ENCODE assay signal across 9 mouse cellular contexts in the genomic region with DNA sequence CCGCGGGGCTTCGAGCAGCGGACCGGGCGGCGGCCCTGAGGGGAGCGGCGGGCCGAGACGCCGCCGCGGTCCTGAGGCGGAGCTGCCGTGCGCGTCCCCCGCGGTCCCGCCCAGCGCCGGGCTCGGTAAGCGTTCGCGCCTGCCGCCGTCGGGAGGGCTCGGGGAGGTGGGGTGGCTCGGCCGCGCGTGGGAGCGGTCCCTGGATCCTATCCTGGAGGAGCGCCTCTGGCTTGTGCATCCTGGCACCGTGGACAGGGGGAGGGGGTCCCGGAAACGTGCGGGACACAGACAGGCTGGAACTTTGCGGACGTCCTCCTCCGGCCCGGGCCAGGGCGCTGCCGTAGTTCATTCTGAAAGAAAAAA. TPM values are rescaled to one million over a fixed set of nuclear protein-coding genes. Genes with fewer than 3 reads are reported as not detected.
DNase-seq lines count a peak whose midpoint lies in the region; ATAC-seq lines count a peak whose summit lies in the region.
"Had no signal": no experiment of that assay in that cellular context is flagged by ENCODE, and none has a peak within 500 bp of the region (broad histone marks: within the 10 kb centered on the region; RNA-seq: fewer than 3 reads in every experiment).

No protein-coding gene starts in this region.

- peak overlapping the region; percentile 88 for H3K9ac ChIP-seq in hindbrain, embryonic 15.5 days

- H3K4me2 ChIP-seq in hindbrain, embryonic 15.5 days: peak overlapping the region; percentile 87

- ATAC-seq in hindbrain, embryonic 15.5 days (ENCODE audit: low FRiP score, low read depth): peak; percentile 87

- H3K4me3 ChIP-seq in hindbrain, embryonic 15.5 days: peak overlapping the region; percentile 84

- peaks cover 46% of the 10 kb centered on the region for H3K4me1 ChIP-seq in hindbrain, embryonic 15.5 days (replicated peaks)

- peak overlapping the region; percentile 89 for H3K27ac ChIP-seq in hindbrain, embryonic 15.5 days (replicated peaks)

- under 1% methylated on average over 37 of the region's 47 CpGs for WGBS in hindbrain, embryonic 15.5 days

- H3K9me3 ChIP-seq in hindbrain, embryonic 15.5 days: no peaks in the 10 kb centered on the region

- peak; percentile 78 for DNase-seq in NIH3T3 (ENCODE audit: low read depth)
- DNase-seq in cerebellum, adult 11 months: peak; percentile 69
- DNase-seq in frontal cortex, postnatal 10 days (ENCODE audit: low spot score in 2 of 2): peak; percentile 58 to 74
- peak; percentile 58 to 72 for DNase-seq in left cerebral cortex, adult 8-10 months (ENCODE audit: low spot score in 2 of 2)
- DNase-seq in lung, postnatal 25 days (ENCODE audit: low spot score): peak; percentile 67
- peak; percentile 78 to 80 for DNase-seq in right cerebral cortex, postnatal 10 days (ENCODE audit: low spot score in 2 of 2)
- no peak for DNase-seq in yolk sac, embryonic 10.5 days (ENCODE audit: low spot score)

- no peaks in the 10 kb centered on the region for H3K36me3 ChIP-seq in hindbrain, embryonic 15.5 days

- H3K27me3 ChIP-seq in hindbrain, embryonic 15.5 days: 0 out of 2 replicates have a peak, but pooled peaks cover 5% of the 10 kb centered on the region

RNA-seq across cellular contexts. Expression of a gene that starts 0.3 kb away (rescaled TPM):
- 133 and 145 TPM in 2 replicates for polyA plus RNA-seq in hindbrain, embryonic 15.5 days (2015; fragmentation: Nextera tagmentation; extraction: Ambion mirVana)
- 100 to 1,000 TPM; 217 to 237 (median 225) TPM for total RNA-seq in left cerebral cortex, adult 8-10 months (2022)

RNA-seq across cellular contexts. Expression of a gene that starts 25.9 kb away (rescaled TPM):
- 12.5 and 13.2 TPM in 2 replicates for polyA plus RNA-seq in hindbrain, embryonic 15.5 days (2015; fragmentation: Nextera tagmentation; extraction: Ambion mirVana)
- 10 to 100 TPM; 23.1 to 29.9 (median 24.1) TPM for total RNA-seq in left cerebral cortex, adult 8-10 months (2022)

RNA-seq across cellular contexts. Expression of a gene that starts 26.3 kb away (rescaled TPM):
- polyA plus RNA-seq in hindbrain, embryonic 15.5 days (2015; fragmentation: Nextera tagmentation; extraction: Ambion mirVana): 102 and 105 TPM in 2 replicates
- total RNA-seq in left cerebral cortex, adult 8-10 months (2022): 10 to 100 TPM; 67.2 to 90.4 (median 76.7) TPM

RNA-seq across cellular contexts. Expression of a gene that starts 44.1 kb away (rescaled TPM):
- polyA plus RNA-seq in hindbrain, embryonic 15.5 days (2015; fragmentation: Nextera tagmentation; extraction: Ambion mirVana): 0.36 TPM in 1 of 2 replicates, not detected in the other
- not detected for total RNA-seq in left cerebral cortex, adult 8-10 months (2022)
- polyA plus RNA-seq: frontal cortex, adult 2 months had no signal

RNA-seq across cellular contexts. Expression of a gene that starts 45.4 kb away (rescaled TPM):
- polyA plus RNA-seq in hindbrain, embryonic 15.5 days (2015; fragmentation: Nextera tagmentation; extraction: Ambion mirVana): 0.38 and 0.97 TPM in 2 replicates
- not detected for total RNA-seq in left cerebral cortex, adult 8-10 months (2022)
- polyA plus RNA-seq: frontal cortex, adult 2 months had no signal
